Mouse (Mus musculus): ENCODE results near the gene Mcur1.

- no peak for TF ChIP-seq CTCF (IDR thresholded peaks at IDR 0.05; ENCODE audit: borderline replicate concordance, insufficient read depth, low read depth, low read length)
- no peak for TF ChIP-seq POLR2A (IDR thresholded peaks at IDR 0.05; ENCODE audit: borderline replicate concordance, insufficient read depth, low read length)
Measured at GRCm38 (mm10) chr13:43558357-43558756, 1.6 kb downstream of the Mcur1 start.

Measured in cerebellum, adult 2 months (tissue).